Comparison of ENCODE assay signal across 9 mouse cellular contexts in the genomic region with DNA sequence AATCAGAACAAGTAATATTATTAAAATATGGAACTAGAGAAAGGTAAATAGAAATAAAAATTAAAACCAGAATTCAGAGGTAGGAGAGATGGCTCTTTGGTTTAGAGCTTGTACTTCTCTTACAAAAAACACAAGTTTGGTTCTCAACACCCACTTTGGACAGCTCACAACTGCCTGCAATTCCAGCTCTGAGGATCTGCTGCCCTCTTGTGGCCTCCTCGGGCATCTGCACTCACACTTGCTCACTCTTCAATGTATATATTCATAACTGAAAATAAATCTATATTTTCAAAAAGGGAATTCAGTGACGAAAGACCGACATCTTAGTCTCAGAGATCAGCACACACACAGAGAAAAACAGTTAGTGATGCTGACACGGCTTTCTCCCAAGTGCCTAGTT.
A peak's percentile ranks its signal among the peaks of the same experiment; 100 is the strongest.
DNase-seq lines count a peak whose midpoint lies in the region; ATAC-seq and TF ChIP-seq lines count a peak whose summit lies in the region.
"Had no signal": no experiment of that assay in that cellular context is flagged by ENCODE, and none has a peak within 500 bp of the region (broad histone marks: within the 10 kb centered on the region; RNA-seq: fewer than 3 reads in every experiment).

No protein-coding gene starts in this region.

- intact Hi-C loops in left cerebral cortex, postnatal 25 days (cut with DNase I), result no loop called here

- 65% methylated on average over 4 of the region's 4 CpGs for WGBS in lung, adult 2 months

- peak; percentile 1 for DNase-seq in CD4-positive, CD25-positive, alpha-beta regulatory T cell, adult 2 months (ENCODE audit: low read depth, low spot score)
- no peak for DNase-seq in lung, adult 2 months
- DNase-seq in lung, postnatal 10 days, result no peak
- DNase-seq in c-Kit-positive CD71-negative TER-119-negative erythroid progenitor cells, embryonic 14.5 days (ENCODE audit: low read depth), result peak; percentile 1
- DNase-seq in mesoderm, embryonic 11.5 days (ENCODE audit: low read depth, low spot score), result peak; percentile 17
- DNase-seq in left cerebral cortex, postnatal 25 days (ENCODE audit: low spot score in 2 of 2), result no peak
- no peak for DNase-seq in ovary, postnatal 10 days (ENCODE audit: low spot score)

- no peak for TF ChIP-seq POLR2A in lung, adult 2 months (IDR thresholded peaks at IDR 0.05; ENCODE audit: borderline replicate concordance, extremely low read depth, low read depth, low read length)

- TF ChIP-seq CTCF in lung, adult 2 months (IDR thresholded peaks at IDR 0.05; ENCODE audit: insufficient read depth, low read length), result peak; percentile 50

- ATAC-seq in CD4-positive, CD25-positive, alpha-beta regulatory T cell, adult 4 months, result no peak

- H3K4me3 ChIP-seq in lung, adult 2 months (replicated peaks; ENCODE audit: extremely low read depth, low read depth, low read length), result no peak overlapping the region
- H3K4me3 ChIP-seq: liver, embryonic 15.5 days had no signal

- no peaks in the 10 kb centered on the region for H3K4me1 ChIP-seq in lung, adult 2 months (ENCODE audit: control insufficient read depth, insufficient read depth, low read length)
- H3K4me1 ChIP-seq: liver, embryonic 15.5 days had no signal

Comparison
In these comparisons a context has a peak if more than half of its experiments do, and no peak if none do; other contexts are left out.
1. DNase-seq: peak in CD4-positive, CD25-positive, alpha-beta regulatory T cell, adult 2 months (single experiment), c-Kit-positive CD71-negative TER-119-negative erythroid progenitor cells, embryonic 14.5 days (single experiment) and mesoderm, embryonic 11.5 days (single experiment); none in lung, adult 2 months (single experiment), lung, postnatal 10 days (single experiment), left cerebral cortex, postnatal 25 days (0 of 2) and ovary, postnatal 10 days (single experiment).